Mouse (Mus musculus) bone marrow, adult 2 months (tissue): ENCODE results near the gene Tbx2.

Experiments used
- CTCF ChIP-seq: fragments of 200-500 bp; IDR thresholded peaks from 2 replicates; pipeline ENCODE4 v1.5.1; 2011; ENCODE audit warnings: low read length, control low read depth; ENCODE audit not compliant: control insufficient read depth, insufficient read depth
- POLR2A ChIP-seq: fragments of 200-500 bp; IDR thresholded peaks from 2 replicates; pipeline ENCODE4 v1.6.1; 2011; ENCODE audit warnings: low read depth, mild to moderate bottlenecking, control low read depth, low read length, borderline replicate concordance; ENCODE audit not compliant: control insufficient read depth

DNA sequence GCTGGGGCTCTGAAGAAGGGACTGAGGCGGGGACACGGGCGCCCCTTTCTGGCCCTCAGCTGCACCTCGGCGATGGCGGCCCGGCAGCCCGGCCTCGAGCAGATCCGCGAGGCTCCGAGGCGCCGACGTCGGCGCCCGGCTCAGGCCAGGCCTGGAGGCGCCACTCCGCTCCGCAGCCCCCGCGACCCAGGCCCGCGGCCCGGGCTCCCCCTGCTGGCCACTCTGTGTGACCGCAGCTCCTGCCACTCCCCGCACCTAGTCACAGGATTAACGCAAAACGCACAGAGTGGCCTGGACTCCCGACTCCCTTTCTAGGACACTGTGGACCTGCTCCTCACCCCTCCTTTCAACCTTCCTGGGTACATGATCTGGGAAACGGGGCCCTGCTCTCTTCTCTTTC, 9.6 kb downstream of the Tbx2 start:
- TF ChIP-seq CTCF: peak; percentile 56
- TF ChIP-seq POLR2A: no peak
